In the genomic region with DNA sequence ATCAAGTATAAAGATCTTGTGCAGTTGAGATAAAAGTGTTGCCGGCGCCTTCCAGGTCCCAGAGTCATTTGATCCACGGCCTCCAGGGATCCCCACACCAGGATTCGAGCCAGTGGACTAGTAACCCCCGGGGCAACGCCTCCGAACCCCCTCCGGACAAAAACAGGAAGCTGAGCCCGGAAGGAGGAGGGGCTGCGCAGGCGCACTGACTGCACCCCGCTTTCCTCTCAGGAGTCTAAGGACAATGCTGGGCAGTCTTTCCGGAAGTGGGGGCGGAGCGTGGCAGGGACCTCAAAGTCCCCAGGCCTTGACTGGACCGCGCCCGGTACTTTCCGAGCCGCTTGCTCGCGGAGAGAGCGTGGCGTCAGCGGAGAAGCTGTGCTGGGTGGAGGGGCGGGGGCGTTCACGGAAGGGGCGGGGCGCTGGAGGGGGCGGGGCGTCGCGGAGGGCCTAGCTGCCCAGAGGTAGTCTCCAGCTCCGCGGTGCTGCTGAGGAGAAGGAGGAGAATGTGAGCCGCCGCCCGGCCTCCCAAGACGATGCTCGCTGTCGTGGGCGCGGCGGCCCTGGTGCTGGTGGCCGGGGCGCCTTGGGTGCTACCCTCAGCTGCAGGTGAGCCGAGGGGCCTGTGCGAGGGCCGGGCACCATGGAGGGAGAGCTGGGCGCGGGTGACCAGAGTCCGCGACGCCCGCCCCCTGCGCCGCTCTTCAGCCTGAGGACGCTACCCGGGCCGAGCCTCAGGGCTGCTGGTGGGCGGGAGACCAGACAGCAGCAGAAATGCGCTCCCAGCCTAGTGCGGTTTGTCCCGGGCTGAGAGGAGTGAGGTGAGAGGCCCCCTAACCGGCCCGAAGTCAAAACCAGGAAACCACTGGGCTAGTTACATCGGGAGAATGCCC, we compare ENCODE assay signal across 8 mouse cellular contexts. TPM values are rescaled to one million over a fixed set of nuclear protein-coding genes. Genes with fewer than 3 reads are reported as not detected.
DNase-seq lines count a peak whose midpoint lies in the region; ATAC-seq and TF ChIP-seq lines count a peak whose summit lies in the region.

A gene (plus strand): TSS at position 431 of the 893 bp plus-strand sequence.

- H3K36me3 ChIP-seq in megakaryocyte, embryonic 14.5 days (replicated peaks; ENCODE audit: low read length), result peaks cover 37% of the 10 kb centered on the region

- H3K4me1 ChIP-seq in cortical plate, adult 2 months (ENCODE audit: control insufficient read depth, insufficient read depth, low read length), result peaks cover 4% of the 10 kb centered on the region
- H3K4me1 ChIP-seq in megakaryocyte, embryonic 14.5 days, result peaks cover 62% of the 10 kb centered on the region

- peak; percentile 98 to 99 for DNase-seq in gastrocnemius, adult 8-10 months (ENCODE audit: low spot score in 2 of 2)
- DNase-seq in hindlimb bud, embryonic 11.5 days (ENCODE audit: extremely low spot score, low read depth, low spot score), result peak; percentile 91
- peak; percentile 90 to 98 for DNase-seq in left cerebral cortex, adult 8-10 months (ENCODE audit: low spot score in 2 of 2)
- peak; percentile 98 for DNase-seq in right cerebral cortex, postnatal 10 days (ENCODE audit: low spot score in 2 of 2)
- peak; percentile 98 for DNase-seq in urinary bladder, postnatal 25 days (ENCODE audit: low spot score)

- H3K27me3 ChIP-seq in megakaryocyte, embryonic 14.5 days (replicated peaks), result no peaks in the 10 kb centered on the region

- peak; percentile 95 for ATAC-seq in activated CD4-positive, CD25-positive, alpha-beta regulatory T cell, adult 4 months

- peak within 1 kb of the TSS; percentile 32 for H3K4me3 ChIP-seq in cortical plate, adult 2 months (ENCODE audit: insufficient read depth, low read length)
- peak within 1 kb of the TSS; percentile 96 for H3K4me3 ChIP-seq in megakaryocyte, embryonic 14.5 days (replicated peaks)

- TF ChIP-seq POLR2A in cortical plate, adult 2 months (IDR thresholded peaks at IDR 0.05; ENCODE audit: extremely low read depth, insufficient read depth, low read length), result peak; percentile 81

- TF ChIP-seq CTCF in cortical plate, adult 2 months (IDR thresholded peaks at IDR 0.05; ENCODE audit: extremely low read depth, insufficient read depth, low read length), result no peak

- H3K27ac ChIP-seq in cortical plate, adult 2 months (ENCODE audit: insufficient read depth, low read length), result peak within 1 kb of the TSS; percentile 91

- H3K9me3 ChIP-seq in megakaryocyte, embryonic 14.5 days, result peaks cover 2% of the 10 kb centered on the region; the same call in 1 of the 2 replicates

RNA-seq across cellular contexts. Expression of the gene that starts here (rescaled TPM):
- 10 to 100 TPM; 87.0 to 90.6 TPM for polyA plus RNA-seq in activated CD4-positive, CD25-positive, alpha-beta regulatory T cell, adult 4 months (2017; shearing (Covaris generic))
- polyA plus RNA-seq in cortical plate, adult 2 months (2012; rRNA removed), result 35.5 and 36.2 TPM in 2 replicates
- 10 to 100 TPM in 1 of 4 experiments, 1 to 10 TPM in 3; 8.4 to 10.3 (median 8.6) TPM for total RNA-seq in gastrocnemius, adult 8-10 months (2022)
- 10 to 100 TPM; 45.4 to 56.2 (median 49.8) TPM for total RNA-seq in left cerebral cortex, adult 8-10 months (2022)
- 3.8 TPM in 2 replicates for polyA plus RNA-seq in megakaryocyte, embryonic 14.5 days (2012; ENCODE audit: insufficient read depth, low replicate concordance)

Comparison
In these comparisons a context has a peak if more than half of its experiments do, and no peak if none do; other contexts are left out.
1. Peak in every context shown above with its lines: DNase-seq, ATAC-seq, H3K4me3 ChIP-seq and H3K27ac ChIP-seq.
2. RNA of the gene that starts here (total RNA-seq): 45.4 to 56.2 TPM in left cerebral cortex, adult 8-10 months; 8.4 to 10.3 TPM in gastrocnemius, adult 8-10 months; every median in the first group is over 4 times any median in the second.